Mouse (Mus musculus): Measurements from ENCODE around the gene Adgrl2. TPM values are rescaled to one million over a fixed set of nuclear protein-coding genes. Genes with fewer than 3 reads are reported as not detected.

Gene Adgrl2
- polyA plus RNA-seq, 1 experiment from 2014 or later, result 27.7 TPM

DNA sequence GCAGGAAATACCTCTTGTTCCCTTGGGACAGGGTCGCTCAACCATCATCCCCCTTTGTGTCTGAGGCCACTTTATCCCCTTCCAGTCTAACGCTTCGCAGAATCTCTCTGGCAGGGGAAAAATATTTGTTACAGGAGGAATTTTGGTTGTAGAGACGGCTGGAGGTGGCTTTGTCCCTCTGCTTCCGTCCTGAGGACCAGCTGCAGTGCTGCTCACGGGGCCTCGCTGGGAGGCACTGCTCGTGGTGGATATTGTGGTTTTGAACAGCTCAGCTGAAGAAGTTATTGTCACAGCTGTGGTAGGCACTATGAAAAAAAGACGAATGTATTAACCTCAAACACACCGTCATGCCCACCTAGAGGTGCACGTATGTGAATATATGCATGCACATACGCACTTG lies 137.8 kb downstream of the Adgrl2 start:
- no peak for DNase-seq (ENCODE audit: low spot score)
- H3K27me3 ChIP-seq (replicated peaks; ENCODE audit: control insufficient read depth, insufficient read depth, low read length), result no peaks in the 10 kb centered on the region
- no peaks in the 10 kb centered on the region for H3K4me1 ChIP-seq (replicated peaks; ENCODE audit: control insufficient read depth, insufficient read depth, low read length)
- no peak for ATAC-seq (replicated peaks; ENCODE audit: low FRiP score)
- H3K4me3 ChIP-seq (ENCODE audit: low read depth, low read length), result no peak overlapping the region
- no peaks in the 10 kb centered on the region for H3K9me3 ChIP-seq (ENCODE audit: control insufficient read depth, low read length)
- H3K9ac ChIP-seq (ENCODE audit: low read depth, low read length), result no peak overlapping the region
- 65% methylated on average over 12 of the region's 12 CpGs for WGBS
- H3K27ac ChIP-seq (ENCODE audit: low read depth, low read length), result no peak overlapping the region
- H3K4me2 ChIP-seq, result no peak overlapping the region
- H3K36me3 ChIP-seq (ENCODE audit: control insufficient read depth, insufficient read depth, low read length), result peaks cover 9% of the 10 kb centered on the region; the same call in 1 of the 2 replicates

DNA sequence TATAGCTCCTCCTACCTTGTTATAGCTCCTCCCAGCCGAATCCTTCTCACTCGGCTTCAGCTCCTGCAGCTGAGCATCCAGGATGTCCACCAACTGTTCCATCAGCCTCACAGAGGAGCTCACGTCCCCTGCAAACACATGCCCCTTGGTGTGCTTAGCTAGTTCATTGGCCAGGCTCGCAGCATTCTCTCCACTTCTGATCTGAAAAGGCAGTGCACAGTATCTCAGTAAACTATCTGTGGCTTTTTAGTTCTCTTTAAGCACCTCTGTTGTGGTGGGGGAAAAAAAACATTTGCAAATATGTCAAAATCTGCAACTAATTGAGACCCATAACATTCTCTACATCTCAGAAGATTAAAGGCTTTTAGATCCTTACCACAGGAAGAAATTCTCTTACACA lies 139.5 kb downstream of the Adgrl2 start:
- ATAC-seq (replicated peaks; ENCODE audit: low FRiP score), result no peak
- no peaks in the 10 kb centered on the region for H3K27me3 ChIP-seq (replicated peaks; ENCODE audit: control insufficient read depth, insufficient read depth, low read length)
- H3K4me2 ChIP-seq, result no peak overlapping the region
- DNase-seq (ENCODE audit: low spot score), result no peak
- H3K4me1 ChIP-seq (replicated peaks; ENCODE audit: control insufficient read depth, insufficient read depth, low read length), result no peaks in the 10 kb centered on the region
- no peaks in the 10 kb centered on the region for H3K9me3 ChIP-seq (ENCODE audit: control insufficient read depth, low read length)
- no peak overlapping the region for H3K27ac ChIP-seq (ENCODE audit: low read depth, low read length)
- no peak overlapping the region for H3K4me3 ChIP-seq (ENCODE audit: low read depth, low read length)
- H3K9ac ChIP-seq (ENCODE audit: low read depth, low read length), result no peak overlapping the region
- peaks cover 9% of the 10 kb centered on the region; the same call in 1 of the 2 replicates for H3K36me3 ChIP-seq (ENCODE audit: control insufficient read depth, insufficient read depth, low read length)
- WGBS, result 86% methylated on average over 4 of the region's 4 CpGs

DNA sequence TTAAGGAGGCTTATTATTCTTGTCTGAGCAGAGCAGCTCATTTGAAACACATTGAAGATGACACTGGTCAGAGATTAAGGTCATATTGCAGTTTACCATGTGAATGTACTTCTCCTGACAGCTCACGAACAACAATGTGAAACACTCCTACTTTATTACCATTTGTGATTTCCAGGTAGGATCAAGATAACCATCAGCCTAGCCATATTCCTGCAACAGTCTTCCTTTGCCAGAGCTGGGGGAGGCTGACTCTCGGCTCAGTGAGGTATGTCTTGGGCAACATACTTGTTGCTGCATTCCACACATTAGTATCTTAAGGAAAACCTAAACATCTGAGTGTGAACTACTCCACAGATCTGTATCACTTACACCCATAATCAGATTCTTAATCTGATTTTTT lies 142.0 kb downstream of the Adgrl2 start:
- WGBS, result 87% methylated on average over 2 of the region's 2 CpGs
- H3K9ac ChIP-seq (ENCODE audit: low read depth, low read length), result no peak overlapping the region
- H3K4me2 ChIP-seq, result no peak overlapping the region
- ATAC-seq (replicated peaks; ENCODE audit: low FRiP score) (no peak), DNase-seq (ENCODE audit: low spot score) (no peak)
- H3K9me3 ChIP-seq (ENCODE audit: control insufficient read depth, low read length), result no peaks in the 10 kb centered on the region
- no peaks in the 10 kb centered on the region for H3K27me3 ChIP-seq (replicated peaks; ENCODE audit: control insufficient read depth, insufficient read depth, low read length)
- no peak overlapping the region for H3K27ac ChIP-seq (ENCODE audit: low read depth, low read length)
- H3K36me3 ChIP-seq (ENCODE audit: control insufficient read depth, insufficient read depth, low read length), result peaks cover 9% of the 10 kb centered on the region; the same call in 1 of the 2 replicates
- H3K4me3 ChIP-seq (ENCODE audit: low read depth, low read length), result no peak overlapping the region
- no peaks in the 10 kb centered on the region; the same call in 1 of the 2 replicates for H3K4me1 ChIP-seq (replicated peaks; ENCODE audit: control insufficient read depth, insufficient read depth, low read length)

DNA sequence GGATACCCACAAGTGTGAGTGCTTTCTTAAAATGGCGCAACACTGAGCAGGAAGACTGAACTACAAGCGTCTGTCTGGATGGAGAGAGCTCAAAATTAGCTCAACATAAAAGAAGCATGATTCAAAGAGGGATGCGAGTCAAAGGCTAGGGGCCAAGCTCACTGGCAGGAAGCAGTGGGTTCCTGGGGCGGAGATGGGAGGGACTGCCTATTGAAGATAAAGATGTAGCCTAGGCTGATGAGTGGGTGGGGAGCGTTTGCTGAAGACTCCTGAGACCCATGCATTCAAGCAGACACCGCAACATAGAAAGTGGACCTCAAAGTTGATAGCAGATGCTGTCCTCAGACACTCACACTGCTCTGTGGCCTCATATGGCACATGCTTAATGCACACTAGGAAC lies 146.2 kb downstream of the Adgrl2 start:
- Histone ChIP-seq H3K4me3 (ENCODE audit: low read depth, low read length) (no peak overlapping the region), H3K9me3 (ENCODE audit: control insufficient read depth, low read length) (no peaks in the 10 kb centered on the region), H3K36me3 (ENCODE audit: control insufficient read depth, insufficient read depth, low read length) (no peaks in the 10 kb centered on the region), H3K9ac (ENCODE audit: low read depth, low read length) (no peak overlapping the region), H3K27ac (ENCODE audit: low read depth, low read length) (no peak overlapping the region), H3K4me1 (replicated peaks; ENCODE audit: control insufficient read depth, insufficient read depth, low read length) (no peaks in the 10 kb centered on the region; the same call in 1 of the 2 replicates), H3K4me2 (peak overlapping the region; percentile 32), H3K27me3 (replicated peaks; ENCODE audit: control insufficient read depth, insufficient read depth, low read length) (no peaks in the 10 kb centered on the region)
- 42% methylated on average over 6 of the region's 6 CpGs for WGBS
- DNase-seq (ENCODE audit: low spot score), result no peak
- ATAC-seq (replicated peaks; ENCODE audit: low FRiP score), result peak; percentile 85

DNA sequence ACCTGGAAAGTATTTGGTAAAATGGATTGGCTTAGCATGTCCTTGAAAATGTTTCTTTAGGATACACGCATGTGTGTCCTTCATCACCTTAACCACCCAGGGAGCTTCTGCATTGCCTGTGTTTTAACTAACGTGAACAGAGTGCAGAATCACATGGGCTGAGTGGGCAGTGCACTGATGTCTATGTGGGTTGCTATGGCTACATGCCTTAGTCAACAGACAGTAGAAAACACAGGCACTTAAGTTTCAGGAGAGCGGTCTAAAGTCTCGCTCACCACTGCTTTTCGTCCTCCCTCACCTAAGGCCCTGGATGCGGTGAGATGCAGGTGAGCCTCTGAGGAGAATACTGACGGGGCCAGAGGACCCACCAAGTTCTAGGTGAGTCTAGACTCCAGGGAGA lies 147.8 kb downstream of the Adgrl2 start:
- DNase-seq (ENCODE audit: low spot score) (no peak), ATAC-seq (replicated peaks; ENCODE audit: low FRiP score) (no peak)
- Histone ChIP-seq H3K27ac (ENCODE audit: low read depth, low read length) (no peak overlapping the region), H3K4me1 (replicated peaks; ENCODE audit: control insufficient read depth, insufficient read depth, low read length) (no peaks in the 10 kb centered on the region; the same call in 1 of the 2 replicates), H3K4me2 (no peak overlapping the region), H3K4me3 (ENCODE audit: low read depth, low read length) (no peak overlapping the region), H3K27me3 (replicated peaks; ENCODE audit: control insufficient read depth, insufficient read depth, low read length) (no peaks in the 10 kb centered on the region), H3K9me3 (ENCODE audit: control insufficient read depth, low read length) (no peaks in the 10 kb centered on the region), H3K36me3 (ENCODE audit: control insufficient read depth, insufficient read depth, low read length) (no peaks in the 10 kb centered on the region), H3K9ac (ENCODE audit: low read depth, low read length) (no peak overlapping the region)
- whole genome bisulfite sequencing, result 92% methylated on average over 7 of the region's 7 CpGs

DNA sequence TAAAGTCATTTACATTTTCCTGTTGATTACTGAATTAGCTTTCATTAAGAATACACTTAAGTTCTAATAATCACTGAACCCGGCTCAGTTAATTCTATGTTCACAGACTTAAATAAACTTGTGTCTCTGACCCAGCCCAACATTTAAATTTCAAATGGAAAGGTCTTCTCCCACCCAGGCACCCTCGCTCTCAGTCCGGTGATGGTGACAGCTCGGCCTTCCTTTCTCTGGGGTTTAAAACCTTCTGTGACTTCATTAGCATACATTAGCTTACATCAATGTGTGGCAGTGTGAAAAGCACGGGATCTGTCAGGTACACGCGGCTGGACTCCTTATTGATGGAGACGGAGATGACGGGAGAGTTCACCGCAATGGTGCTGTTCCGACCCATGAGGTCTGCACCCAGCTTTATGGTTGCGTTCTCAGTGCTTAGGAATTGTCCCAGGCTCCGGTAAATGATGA lies 151.5 kb downstream of the Adgrl2 start:
- Histone ChIP-seq H3K36me3 (ENCODE audit: control insufficient read depth, insufficient read depth, low read length) (peaks cover 7% of the 10 kb centered on the region; the same call in 1 of the 2 replicates), H3K27ac (ENCODE audit: low read depth, low read length) (no peak overlapping the region), H3K4me3 (ENCODE audit: low read depth, low read length) (no peak overlapping the region), H3K27me3 (replicated peaks; ENCODE audit: control insufficient read depth, insufficient read depth, low read length) (no peaks in the 10 kb centered on the region), H3K4me2 (no peak overlapping the region), H3K9ac (ENCODE audit: low read depth, low read length) (no peak overlapping the region), H3K9me3 (ENCODE audit: control insufficient read depth, low read length) (no peaks in the 10 kb centered on the region), H3K4me1 (replicated peaks; ENCODE audit: control insufficient read depth, insufficient read depth, low read length) (no peaks in the 10 kb centered on the region; the same call in 1 of the 2 replicates)
- WGBS, result 92% methylated on average over 13 of the region's 13 CpGs
- no peak for ATAC-seq (replicated peaks; ENCODE audit: low FRiP score)
- no peak for DNase-seq (ENCODE audit: low spot score)

DNA sequence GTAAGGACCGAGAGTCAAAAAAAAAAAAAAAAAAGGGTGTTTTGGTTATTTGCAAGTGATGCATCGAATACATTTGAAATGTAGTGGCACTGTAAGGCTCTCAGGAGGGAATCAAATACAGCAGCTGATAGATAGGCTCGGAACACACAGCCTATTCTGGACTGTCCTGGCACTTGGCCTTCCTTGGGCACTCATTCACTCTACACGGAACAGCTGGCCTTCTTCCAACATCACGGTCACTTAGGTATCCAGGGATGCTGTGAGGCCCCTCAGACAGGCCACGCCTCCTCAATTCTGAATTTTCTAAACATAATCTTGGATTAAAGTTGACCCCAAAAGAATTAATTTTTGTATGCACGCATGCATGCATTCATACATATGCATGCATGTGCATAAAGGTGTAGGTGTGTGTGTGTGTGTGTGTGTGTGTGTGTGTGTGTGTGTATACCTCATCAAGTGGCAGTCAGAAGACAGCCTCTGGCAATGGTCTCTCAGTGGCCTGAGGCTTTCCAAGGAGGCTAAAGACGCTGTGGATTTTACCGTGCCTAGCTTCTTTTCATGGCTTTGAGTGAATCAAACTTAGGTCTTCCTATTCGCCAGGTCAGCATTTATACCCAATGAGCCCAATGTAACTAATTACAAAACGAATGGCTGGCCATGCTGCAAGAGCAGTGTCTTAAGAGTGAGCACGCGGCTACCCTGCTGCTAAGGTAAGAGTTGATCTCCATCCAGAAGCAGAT lies 152.1 kb downstream of the Adgrl2 start:
- H3K36me3 ChIP-seq (ENCODE audit: control insufficient read depth, insufficient read depth, low read length), result peaks cover 9% of the 10 kb centered on the region
- no peaks in the 10 kb centered on the region for H3K27me3 ChIP-seq (replicated peaks; ENCODE audit: control insufficient read depth, insufficient read depth, low read length)
- H3K4me1 ChIP-seq (replicated peaks; ENCODE audit: control insufficient read depth, insufficient read depth, low read length), result no peaks in the 10 kb centered on the region
- H3K9ac ChIP-seq (ENCODE audit: low read depth, low read length), result no peak overlapping the region
- H3K27ac ChIP-seq (ENCODE audit: low read depth, low read length), result no peak overlapping the region
- 88% methylated on average over 13 of the region's 13 CpGs for WGBS
- H3K4me3 ChIP-seq (ENCODE audit: low read depth, low read length), result no peak overlapping the region
- ATAC-seq (replicated peaks; ENCODE audit: low FRiP score) (no peak), DNase-seq (ENCODE audit: low spot score) (no peak)
- H3K9me3 ChIP-seq (ENCODE audit: control insufficient read depth, low read length), result no peaks in the 10 kb centered on the region
- H3K4me2 ChIP-seq, result no peak overlapping the region

DNA sequence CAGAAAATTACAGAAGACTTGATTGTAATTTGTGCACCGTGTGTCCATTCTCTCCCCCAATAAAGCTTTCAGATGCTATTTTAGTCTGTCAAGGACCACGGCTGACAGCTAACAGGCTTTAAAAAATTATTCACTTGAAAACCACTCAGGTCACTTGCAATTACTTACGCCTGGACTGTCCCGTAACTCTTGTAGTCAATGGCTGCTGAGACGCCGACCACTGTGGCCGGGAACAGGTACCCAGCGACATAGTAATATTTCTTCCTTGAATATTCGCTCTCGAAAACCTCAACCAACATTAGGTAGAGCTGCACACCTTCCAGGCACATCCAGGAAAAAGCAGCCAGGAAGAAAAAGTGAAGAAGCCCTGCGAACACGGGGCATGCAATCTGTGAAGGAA lies 155.2 kb downstream of the Adgrl2 start:
- H3K4me3 ChIP-seq (ENCODE audit: low read depth, low read length), result no peak overlapping the region
- H3K4me2 ChIP-seq, result no peak overlapping the region
- H3K4me1 ChIP-seq (replicated peaks; ENCODE audit: control insufficient read depth, insufficient read depth, low read length), result no peaks in the 10 kb centered on the region
- no peaks in the 10 kb centered on the region for H3K27me3 ChIP-seq (replicated peaks; ENCODE audit: control insufficient read depth, insufficient read depth, low read length)
- no peaks in the 10 kb centered on the region for H3K9me3 ChIP-seq (ENCODE audit: control insufficient read depth, low read length)
- DNase-seq (ENCODE audit: low spot score) (no peak), ATAC-seq (replicated peaks; ENCODE audit: low FRiP score) (no peak)
- 94% methylated on average over 12 of the region's 12 CpGs for WGBS
- H3K36me3 ChIP-seq (ENCODE audit: control insufficient read depth, insufficient read depth, low read length), result peaks cover 12% of the 10 kb centered on the region
- no peak overlapping the region for H3K27ac ChIP-seq (ENCODE audit: low read depth, low read length)
- no peak overlapping the region for H3K9ac ChIP-seq (ENCODE audit: low read depth, low read length)

Measured in liver, embryonic 11.5 days (tissue).